Mouse (Mus musculus) thymus, postnatal 25 days (tissue): Measurements from ENCODE around the gene Ttll12.
A peak's percentile ranks its signal among the peaks of the same experiment; 100 is the strongest.

ENCODE experiments used
- DNase-seq: peaks from one replicate; pipeline ENCODE4 v3.0.0; 2022

Gene Ttll12

DNA sequence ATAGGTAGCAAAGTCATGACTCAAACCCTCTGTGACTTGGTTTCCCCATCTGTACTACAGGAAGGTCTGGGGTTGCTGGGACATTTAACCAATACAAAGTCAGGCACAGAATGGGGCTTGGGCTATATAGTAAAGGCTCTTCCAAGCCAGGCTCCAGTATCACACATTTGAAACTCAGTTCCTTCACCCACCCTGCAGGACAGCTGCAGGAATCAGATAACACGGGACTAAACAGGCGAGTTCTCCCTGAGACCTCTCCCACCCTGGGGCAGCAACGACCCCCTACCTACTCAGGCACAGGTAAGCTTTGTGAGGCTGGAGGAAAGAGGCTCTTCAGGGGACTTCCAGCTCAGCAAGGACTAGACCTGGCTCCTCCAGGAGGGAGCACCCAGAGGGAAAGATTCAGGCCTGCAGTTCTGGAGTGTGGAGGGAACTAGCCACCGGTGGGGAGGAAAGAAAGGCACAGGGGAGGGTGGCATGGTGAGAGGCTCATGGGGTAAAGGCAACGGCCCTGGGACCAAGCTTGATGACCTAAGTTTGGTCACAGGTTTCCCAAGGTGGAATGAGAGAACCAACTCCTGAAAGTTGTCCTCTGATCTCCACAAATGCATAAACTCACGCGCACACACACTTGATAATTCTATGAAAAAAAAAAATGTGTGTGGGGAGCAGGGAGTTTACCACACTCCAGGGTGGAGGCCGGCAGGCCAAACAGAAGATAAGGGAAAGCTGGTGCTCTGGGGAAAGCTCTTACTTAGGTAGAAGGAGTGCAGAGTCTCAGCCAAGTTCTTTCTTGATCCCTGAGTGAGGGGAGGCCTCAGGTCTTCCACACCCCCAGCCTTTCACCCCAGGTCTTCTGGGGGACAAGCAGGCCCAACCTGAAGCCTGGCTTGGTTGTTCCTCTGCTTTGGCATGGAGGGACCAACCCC lies 2.4 kb downstream of the Ttll12 start:
- no peak for DNase-seq

- no peak for DNase-seq
These were observed 3.2 kb downstream of the Ttll12 start for GRCm38 (mm10) chr15:83591758-83592157.

DNA sequence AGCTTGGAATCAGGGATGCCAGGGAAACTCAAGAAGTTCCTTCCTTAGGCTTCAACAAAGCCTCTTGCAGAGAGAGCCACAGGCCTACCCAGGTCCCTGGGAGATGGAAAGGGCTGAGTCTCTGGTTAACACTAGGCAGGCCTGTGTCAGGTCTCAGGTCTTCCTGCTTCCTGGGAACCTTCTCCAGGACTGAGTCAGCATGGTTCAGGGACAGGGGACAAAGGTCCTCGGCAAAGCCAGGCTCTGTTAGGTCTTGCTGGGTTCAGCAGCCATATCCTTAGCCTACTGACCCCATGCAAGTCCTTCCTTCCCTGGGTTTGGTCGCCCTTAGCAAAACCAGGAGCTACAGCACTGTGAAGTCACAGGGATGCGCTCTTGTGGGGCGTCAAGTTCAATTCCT lies 4.1 kb downstream of the Ttll12 start:
- DNase-seq, result no peak

DNA sequence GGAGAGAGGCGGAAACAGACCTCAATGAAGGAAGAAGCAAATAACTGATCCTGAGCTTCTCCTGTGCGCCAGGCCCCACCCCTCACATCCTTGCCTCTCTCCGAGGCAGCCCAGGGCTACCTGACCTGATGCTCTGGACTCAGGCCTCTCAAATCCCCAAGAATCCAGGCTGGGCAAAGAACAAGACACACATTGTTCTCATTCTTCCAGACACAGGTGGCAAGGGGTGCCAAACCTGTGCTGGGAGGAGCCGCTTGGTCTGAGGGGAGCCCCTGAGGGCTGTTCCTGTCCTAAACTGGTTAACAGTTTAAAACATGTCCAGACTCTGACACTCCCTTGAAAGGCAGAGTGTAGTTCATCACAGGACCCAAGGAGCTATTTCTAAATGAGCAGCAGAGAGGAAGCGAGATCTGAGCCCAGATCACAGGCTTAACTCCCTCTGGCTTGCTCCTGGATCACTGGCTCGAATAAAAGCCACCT lies 10.2 kb downstream of the Ttll12 start:
- no peak for DNase-seq

GRCm38 (mm10) chr15:83583419-83584156 lies 11.4 kb downstream of the Ttll12 start:
- DNase-seq, result peak; percentile 60

DNA sequence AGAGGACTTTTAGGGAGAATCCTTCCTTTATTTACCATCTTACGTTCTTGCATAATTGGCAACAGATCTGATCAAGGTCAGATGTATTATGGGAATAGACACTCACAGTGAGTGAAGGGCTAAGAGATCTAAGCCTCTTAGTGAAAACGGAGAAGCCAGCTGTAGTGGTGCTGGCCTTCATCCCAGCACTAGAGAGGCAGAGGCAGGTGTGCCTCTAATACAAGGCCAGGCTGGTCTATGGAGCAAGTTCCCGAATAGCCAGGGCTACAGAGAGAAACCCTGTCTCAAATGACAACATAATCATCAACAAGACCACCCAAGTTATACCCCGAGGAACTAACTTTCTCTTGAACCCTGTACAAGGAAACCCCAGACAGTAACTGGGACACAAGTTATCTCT lies 12.0 kb downstream of the Ttll12 start:
- no peak for DNase-seq

DNA sequence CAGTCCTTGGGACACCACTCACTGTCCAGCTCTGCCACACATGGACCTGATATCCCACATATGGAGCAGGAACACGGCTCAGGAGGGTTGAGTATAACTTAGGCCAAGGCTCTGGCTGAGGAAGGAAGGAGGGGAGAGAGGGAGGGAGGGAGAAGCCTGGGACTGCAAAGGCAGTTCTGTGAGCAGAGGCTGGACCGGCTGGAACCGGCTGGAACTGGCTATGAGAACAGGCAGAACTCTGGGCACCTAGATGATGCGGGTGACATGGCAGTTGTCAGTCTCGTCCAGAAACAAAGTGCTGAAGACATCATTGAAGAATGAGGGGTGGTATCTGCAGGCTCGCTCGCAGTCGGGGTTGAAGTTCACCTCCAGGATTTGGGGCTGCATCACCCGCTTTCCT lies 18.3 kb downstream of the Ttll12 start:
- DNase-seq, result no peak

DNA sequence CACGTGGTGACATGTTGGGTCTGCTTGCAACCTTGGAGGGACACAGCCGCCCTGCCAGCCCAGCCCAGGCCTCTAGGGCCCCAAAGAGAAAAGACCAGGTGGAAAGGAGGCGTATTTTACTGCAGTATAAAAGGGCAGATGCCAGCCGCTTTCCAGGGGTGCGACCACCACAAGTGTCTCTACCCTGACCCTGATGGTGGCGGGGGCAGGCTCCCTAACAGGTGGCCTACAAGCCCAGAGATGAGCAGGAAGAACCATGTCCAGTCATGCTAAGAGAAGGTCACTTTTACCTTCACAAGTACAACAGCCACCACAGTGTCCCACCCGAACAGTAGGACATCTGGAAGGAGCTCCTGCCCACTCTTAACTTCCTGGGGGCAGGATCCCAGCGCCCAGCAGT lies 19.4 kb downstream of the Ttll12 start:
- DNase-seq, result no peak

DNA sequence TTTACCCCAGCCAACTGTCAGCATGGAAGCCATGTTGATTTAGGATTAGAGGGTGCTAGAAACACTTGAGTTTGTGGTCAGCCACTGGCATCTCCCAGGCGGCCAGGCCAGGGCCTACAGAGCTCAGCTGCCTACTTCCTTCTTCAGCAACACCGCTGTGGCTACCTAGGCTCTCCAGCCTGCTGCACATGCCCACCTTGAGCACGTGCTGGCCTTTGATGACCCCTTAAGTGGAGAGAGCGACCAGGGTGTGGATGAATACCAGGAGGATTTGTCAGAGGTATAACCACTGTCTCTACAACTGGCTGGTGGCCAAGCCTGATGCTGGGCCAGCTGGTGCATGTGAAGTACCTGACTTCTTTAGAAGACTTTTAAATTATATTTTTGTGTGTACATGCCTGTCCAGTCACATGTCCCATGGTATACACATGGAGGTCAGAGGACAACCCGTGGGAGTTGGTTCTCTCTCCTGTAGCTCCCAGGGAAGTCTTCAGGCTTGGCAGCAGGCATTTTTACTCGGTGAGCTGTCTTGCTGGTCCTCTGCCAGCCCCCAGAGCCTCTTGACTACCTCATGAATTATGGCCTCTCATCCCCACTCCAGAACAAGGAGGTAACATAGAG lies 20.1 kb downstream of the Ttll12 start:
- no peak for DNase-seq

DNA sequence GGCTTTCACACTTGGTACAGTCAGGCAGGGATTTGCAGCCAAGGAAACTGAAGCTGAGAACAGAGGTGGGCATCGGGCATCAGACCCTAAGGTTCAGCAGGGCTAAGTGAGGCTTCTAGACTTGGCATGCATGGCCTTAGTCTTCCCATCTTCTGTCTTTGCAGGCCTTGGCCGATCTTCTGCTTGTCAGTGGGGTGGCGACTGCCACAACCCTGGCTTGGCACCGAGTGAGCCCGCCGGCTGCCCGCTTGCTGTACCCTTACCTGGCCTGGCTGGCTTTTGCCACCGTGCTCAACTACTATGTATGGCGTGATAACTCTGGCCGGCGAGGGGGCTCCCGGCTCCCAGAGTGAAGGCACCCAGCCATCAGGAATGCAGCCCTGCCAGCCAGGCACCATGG lies 21.4 kb downstream of the Ttll12 start:
- no peak for DNase-seq

DNA sequence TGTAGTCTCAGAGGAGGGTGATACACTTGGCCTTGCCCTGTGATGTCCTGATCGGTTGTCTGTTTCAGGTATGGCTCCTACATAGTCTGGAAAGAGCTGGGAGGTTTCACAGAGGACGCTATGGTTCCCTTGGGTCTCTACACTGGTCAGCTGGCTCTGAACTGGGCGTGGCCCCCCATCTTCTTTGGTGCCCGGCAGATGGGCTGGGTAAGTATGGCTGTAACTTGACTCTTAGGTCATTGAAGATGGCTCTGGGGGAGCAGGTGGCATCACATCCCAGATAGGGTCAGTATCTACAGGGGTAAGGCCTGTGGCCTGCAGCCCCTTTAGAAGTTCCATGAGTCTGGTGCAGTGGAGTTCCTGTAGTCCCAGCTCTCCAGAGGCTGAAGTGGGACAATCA lies 22.8 kb downstream of the Ttll12 start:
- no peak for DNase-seq

DNA sequence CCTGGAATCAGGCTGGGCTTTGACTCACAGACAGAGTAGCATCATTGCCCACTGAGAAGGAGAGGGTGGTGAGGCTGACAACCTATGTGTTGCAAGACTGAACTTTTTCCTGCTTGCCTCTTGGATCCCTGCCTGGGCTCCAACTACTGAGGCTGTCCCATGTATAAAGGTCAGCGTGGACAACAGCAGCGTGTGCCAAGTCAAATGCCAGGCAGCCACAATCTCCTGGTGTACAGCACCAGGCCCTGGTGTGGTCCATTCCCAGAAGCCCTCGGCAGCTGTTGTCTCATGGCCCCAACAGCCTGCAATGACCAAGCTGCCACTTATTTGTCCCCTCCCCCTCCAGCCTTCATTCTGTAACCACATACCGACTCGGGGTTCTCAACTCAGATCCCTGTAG lies 23.3 kb downstream of the Ttll12 start:
- DNase-seq, result no peak

- DNase-seq, result peak; percentile 33
These were observed 24.3 kb downstream of the Ttll12 start for GRCm38 (mm10) chr15:83570641-83571040.

GRCm38 (mm10) chr15:83569682-83570081 lies 25.3 kb downstream of the Ttll12 start:
- no peak for DNase-seq

- no peak for DNase-seq
These were observed 26.4 kb downstream of the Ttll12 start for GRCm38 (mm10) chr15:83568544-83568943.

GRCm38 (mm10) chr15:83567728-83568127 lies 27.2 kb downstream of the Ttll12 start:
- no peak for DNase-seq

DNA sequence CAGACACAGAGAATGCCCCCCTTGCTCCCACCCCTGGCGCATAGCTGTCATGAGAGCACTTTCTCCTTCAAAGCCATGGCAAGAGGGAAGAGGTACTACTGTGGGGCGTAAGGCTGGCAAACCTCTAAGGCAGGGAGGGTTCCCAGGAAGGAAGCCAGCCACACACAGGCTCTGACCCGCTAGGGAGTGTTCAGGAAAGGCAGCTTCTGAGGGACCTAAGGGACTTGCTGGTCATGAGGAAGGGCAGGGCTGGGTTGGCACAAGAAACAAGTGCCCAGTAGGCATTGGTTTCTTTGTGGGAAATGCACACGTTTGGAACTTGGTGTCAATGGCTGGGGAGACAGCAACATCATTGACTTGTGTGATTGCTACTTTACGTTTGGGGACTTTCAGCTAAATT lies 29.0 kb downstream of the Ttll12 start:
- DNase-seq, result no peak

GRCm38 (mm10) chr15:83565434-83565833 lies 29.5 kb downstream of the Ttll12 start:
- no peak for DNase-seq

GRCm38 (mm10) chr15:83563857-83564651 lies 30.9 kb downstream of the Ttll12 start:
- peak; percentile 50 for DNase-seq

- DNase-seq, result peak; percentile 80
These were observed 31.6 kb downstream of the Ttll12 start, which contains the start of the genes Tspo and Mcat for GRCm38 (mm10) chr15:83563327-83563856. Gene Tspo, plus strand, starts transcription at chr15:83563592. Gene Mcat, minus strand, starts transcription at chr15:83563787.

GRCm38 (mm10) chr15:83562626-83563270 lies 32.2 kb downstream of the Ttll12 start:
- peak; percentile 86 for DNase-seq
